Mouse (Mus musculus): ENCODE measurements around the gene Sema4a. TPM values are rescaled to one million over a fixed set of nuclear protein-coding genes. Genes with fewer than 3 reads are reported as not detected.

The Sema4a gene
- polyA plus RNA-seq, 1 experiment, result 7.4 TPM

GRCm38 (mm10) chr3:88495741-88496415 lies 34.9 kb upstream of the Sema4a start:
- no peak for TF ChIP-seq GATA1 (IDR thresholded peaks at IDR 0.05; ENCODE audit: low read length)

GRCm38 (mm10) chr3:88494836-88495628 lies 34.0 kb upstream of the Sema4a start:
- TF ChIP-seq GATA1 (IDR thresholded peaks at IDR 0.05; ENCODE audit: low read length), result peak; percentile 11

- no peak for TF ChIP-seq GATA1 (IDR thresholded peaks at IDR 0.05; ENCODE audit: low read length)
Observed at GRCm38 (mm10) chr3:88493706-88494582, 33.0 kb upstream of the Sema4a start.

GRCm38 (mm10) chr3:88487396-88487795 lies 26.4 kb upstream of the Sema4a start:
- no peak for TF ChIP-seq GATA1 (IDR thresholded peaks at IDR 0.05; ENCODE audit: low read length)

GRCm38 (mm10) chr3:88486887-88487286 lies 25.9 kb upstream of the Sema4a start:
- TF ChIP-seq GATA1 (IDR thresholded peaks at IDR 0.05; ENCODE audit: low read length), result no peak

- TF ChIP-seq GATA1 (IDR thresholded peaks at IDR 0.05; ENCODE audit: low read length), result no peak
Observed at GRCm38 (mm10) chr3:88486043-88486442, 25.1 kb upstream of the Sema4a start.

- TF ChIP-seq GATA1 (IDR thresholded peaks at IDR 0.05; ENCODE audit: low read length), result no peak
Observed at GRCm38 (mm10) chr3:88484597-88485316, 23.8 kb upstream of the Sema4a start.

- no peak for TF ChIP-seq GATA1 (IDR thresholded peaks at IDR 0.05; ENCODE audit: low read length)
Observed at GRCm38 (mm10) chr3:88483621-88484020, 22.6 kb upstream of the Sema4a start.

GRCm38 (mm10) chr3:88483141-88483540 lies 22.2 kb upstream of the Sema4a start:
- no peak for TF ChIP-seq GATA1 (IDR thresholded peaks at IDR 0.05; ENCODE audit: low read length)

- TF ChIP-seq GATA1 (IDR thresholded peaks at IDR 0.05; ENCODE audit: low read length), result no peak
Observed at GRCm38 (mm10) chr3:88482336-88482735, 21.4 kb upstream of the Sema4a start.

- TF ChIP-seq GATA1 (IDR thresholded peaks at IDR 0.05; ENCODE audit: low read length), result no peak
Observed at GRCm38 (mm10) chr3:88481372-88482040, 20.5 kb upstream of the Sema4a start.

GRCm38 (mm10) chr3:88480679-88481078 lies 19.7 kb upstream of the Sema4a start:
- TF ChIP-seq GATA1 (IDR thresholded peaks at IDR 0.05; ENCODE audit: low read length), result no peak

GRCm38 (mm10) chr3:88479828-88480227 lies 18.8 kb upstream of the Sema4a start:
- no peak for TF ChIP-seq GATA1 (IDR thresholded peaks at IDR 0.05; ENCODE audit: low read length)

- TF ChIP-seq GATA1 (IDR thresholded peaks at IDR 0.05; ENCODE audit: low read length), result no peak
Observed at GRCm38 (mm10) chr3:88479163-88479562, 18.2 kb upstream of the Sema4a start.

GRCm38 (mm10) chr3:88477735-88478134 lies 16.8 kb upstream of the Sema4a start:
- no peak for TF ChIP-seq GATA1 (IDR thresholded peaks at IDR 0.05; ENCODE audit: low read length)
